Mouse (Mus musculus) c-Kit-positive CD71-positive TER-119-positive erythroid progenitor cells, embryonic 14.5 days (primary cell): ENCODE measurements around the gene Sdk2.

Source experiments
- DNase-seq: peaks from one replicate; pipeline ENCODE4 v3.0.0-alpha.2; 2013; ENCODE audit warnings: low spot score

Sdk2 gene

GRCm38 (mm10) chr11:113928291-113928690 is 138.6 kb downstream of the Sdk2 start:
- no peak for DNase-seq

- DNase-seq, result no peak
These were observed 139.0 kb downstream of the Sdk2 start for GRCm38 (mm10) chr11:113927826-113928225.

GRCm38 (mm10) chr11:113927231-113927630 is 139.6 kb downstream of the Sdk2 start:
- no peak for DNase-seq

- DNase-seq, result no peak
These were observed 143.7 kb downstream of the Sdk2 start for GRCm38 (mm10) chr11:113923137-113923536.

- DNase-seq, result no peak
These were observed 163.6 kb downstream of the Sdk2 start for GRCm38 (mm10) chr11:113903131-113903860.

GRCm38 (mm10) chr11:113901906-113902305 is 164.9 kb downstream of the Sdk2 start:
- no peak for DNase-seq

- no peak for DNase-seq
These were observed 168.2 kb downstream of the Sdk2 start for GRCm38 (mm10) chr11:113898671-113899070.

GRCm38 (mm10) chr11:113896006-113896405 is 170.8 kb downstream of the Sdk2 start:
- DNase-seq, result no peak

GRCm38 (mm10) chr11:113892924-113893323 is 173.9 kb downstream of the Sdk2 start:
- no peak for DNase-seq

- DNase-seq, result no peak
These were observed 174.8 kb downstream of the Sdk2 start for GRCm38 (mm10) chr11:113892067-113892466.

GRCm38 (mm10) chr11:113888156-113888750 is 178.6 kb downstream of the Sdk2 start:
- no peak for DNase-seq

GRCm38 (mm10) chr11:113886299-113886698 is 180.5 kb downstream of the Sdk2 start:
- no peak for DNase-seq

- no peak for DNase-seq
These were observed 181.9 kb downstream of the Sdk2 start for GRCm38 (mm10) chr11:113884962-113885361.

GRCm38 (mm10) chr11:113883031-113883430 is 183.8 kb downstream of the Sdk2 start:
- DNase-seq, result no peak

- DNase-seq, result no peak
These were observed 185.0 kb downstream of the Sdk2 start for GRCm38 (mm10) chr11:113881864-113882263.

GRCm38 (mm10) chr11:113867066-113867465 is 199.8 kb downstream of the Sdk2 start:
- no peak for DNase-seq

- peak; percentile 67 for DNase-seq
These were observed 201.2 kb downstream of the Sdk2 start for GRCm38 (mm10) chr11:113865627-113866026.

GRCm38 (mm10) chr11:113863408-113863807 is 203.4 kb downstream of the Sdk2 start:
- peak; percentile 37 for DNase-seq

- no peak for DNase-seq
These were observed 211.2 kb downstream of the Sdk2 start for GRCm38 (mm10) chr11:113855661-113856060.

GRCm38 (mm10) chr11:113851750-113852149 is 215.1 kb downstream of the Sdk2 start:
- DNase-seq, result no peak

- DNase-seq, result no peak
These were observed 217.5 kb downstream of the Sdk2 start for GRCm38 (mm10) chr11:113849322-113849721.

- no peak for DNase-seq
These were observed 222.9 kb downstream of the Sdk2 start for GRCm38 (mm10) chr11:113843920-113844319.

GRCm38 (mm10) chr11:113842879-113843278 is 224.0 kb downstream of the Sdk2 start:
- DNase-seq, result no peak

- no peak for DNase-seq
These were observed 235.2 kb downstream of the Sdk2 start for GRCm38 (mm10) chr11:113831608-113832007.
